Mouse (Mus musculus): ENCODE measurements at regions not wholly inside any gene's neighbourhood (a gene's known extent, or its start where the extent isn't known, plus 50 kb on each side); places are given as distances from the start of the nearest gene placed in this dataset.

- Histone ChIP-seq H3K4me1 (ENCODE audit: control insufficient read depth, insufficient read depth, low read length) (no peaks in the 10 kb centered on the region), H3K36me3 (ENCODE audit: control insufficient read depth, insufficient read depth, low read length) (no peaks in the 10 kb centered on the region), H3K4me3 (ENCODE audit: low read depth, low read length) (no peak overlapping the region), H3K9ac (ENCODE audit: low read depth, low read length) (no peak overlapping the region), H3K27me3 (replicated peaks; ENCODE audit: control insufficient read depth, insufficient read depth, low read length) (no peaks in the 10 kb centered on the region), H3K9me3 (ENCODE audit: control insufficient read depth, low read length) (no peaks in the 10 kb centered on the region), H3K27ac (replicated peaks; ENCODE audit: low read depth, low read length) (no peak overlapping the region), H3K4me2 (ENCODE audit: low read depth, low read length) (no peak overlapping the region)
- WGBS: 75% methylated on average over 2 of the region's 2 CpGs
- no peak for DNase-seq (ENCODE audit: low spot score)
- no peak for ATAC-seq (ENCODE audit: low read depth)
Measured at GRCm38 (mm10) chr4:30408525-30408924, 1555.4 kb upstream of the Map3k7 start.

DNA sequence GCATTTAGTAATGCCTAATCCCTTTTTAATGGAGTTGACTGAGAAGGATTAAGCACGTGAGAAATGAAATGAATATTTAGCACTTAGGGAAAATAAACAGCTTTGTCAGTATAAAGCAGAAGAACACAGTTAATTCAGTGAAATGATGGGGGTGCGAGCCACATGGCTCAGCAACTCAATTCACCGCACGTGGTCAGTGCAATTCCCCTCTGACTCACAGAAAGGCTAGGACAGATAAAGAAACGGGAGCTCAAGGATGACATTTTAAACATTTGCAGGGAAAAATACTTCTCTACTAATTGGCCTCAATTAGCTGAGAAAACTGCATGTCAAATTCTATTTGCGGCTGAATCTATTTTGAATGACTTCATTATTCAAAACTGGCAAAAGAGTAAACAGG is 1516.3 kb upstream of the Map3k7 start:
- Histone ChIP-seq H3K4me1 (ENCODE audit: control insufficient read depth, insufficient read depth, low read length) (no peaks in the 10 kb centered on the region; the same call in 1 of the 2 replicates), H3K9ac (ENCODE audit: low read depth, low read length) (no peak overlapping the region), H3K27me3 (replicated peaks; ENCODE audit: control insufficient read depth, insufficient read depth, low read length) (no peaks in the 10 kb centered on the region), H3K9me3 (ENCODE audit: control insufficient read depth, low read length) (no peaks in the 10 kb centered on the region), H3K4me2 (ENCODE audit: low read depth, low read length) (no peak overlapping the region), H3K4me3 (ENCODE audit: low read depth, low read length) (no peak overlapping the region), H3K36me3 (ENCODE audit: control insufficient read depth, insufficient read depth, low read length) (no peaks in the 10 kb centered on the region), H3K27ac (replicated peaks; ENCODE audit: low read depth, low read length) (no peak overlapping the region)
- ATAC-seq (ENCODE audit: low read depth) (no peak), DNase-seq (ENCODE audit: low spot score) (no peak)
- WGBS: 48% methylated on average over 6 of the region's 6 CpGs

GRCm38 (mm10) chr4:30450395-30450794 is 1513.5 kb upstream of the Map3k7 start:
- Histone ChIP-seq H3K27me3 (replicated peaks; ENCODE audit: control insufficient read depth, insufficient read depth, low read length) (no peaks in the 10 kb centered on the region), H3K9ac (ENCODE audit: low read depth, low read length) (no peak overlapping the region), H3K27ac (replicated peaks; ENCODE audit: low read depth, low read length) (no peak overlapping the region), H3K4me2 (ENCODE audit: low read depth, low read length) (no peak overlapping the region), H3K4me3 (ENCODE audit: low read depth, low read length) (no peak overlapping the region), H3K9me3 (ENCODE audit: control insufficient read depth, low read length) (no peaks in the 10 kb centered on the region), H3K4me1 (ENCODE audit: control insufficient read depth, insufficient read depth, low read length) (no peaks in the 10 kb centered on the region; the same call in 1 of the 2 replicates), H3K36me3 (ENCODE audit: control insufficient read depth, insufficient read depth, low read length) (no peaks in the 10 kb centered on the region)
- peak; percentile 82 for DNase-seq (ENCODE audit: low spot score)
- 50% methylated on average over 1 of the region's 1 CpGs for WGBS
- peak; percentile 47; the same call in 1 of the 2 replicates for ATAC-seq (ENCODE audit: low read depth)

DNA sequence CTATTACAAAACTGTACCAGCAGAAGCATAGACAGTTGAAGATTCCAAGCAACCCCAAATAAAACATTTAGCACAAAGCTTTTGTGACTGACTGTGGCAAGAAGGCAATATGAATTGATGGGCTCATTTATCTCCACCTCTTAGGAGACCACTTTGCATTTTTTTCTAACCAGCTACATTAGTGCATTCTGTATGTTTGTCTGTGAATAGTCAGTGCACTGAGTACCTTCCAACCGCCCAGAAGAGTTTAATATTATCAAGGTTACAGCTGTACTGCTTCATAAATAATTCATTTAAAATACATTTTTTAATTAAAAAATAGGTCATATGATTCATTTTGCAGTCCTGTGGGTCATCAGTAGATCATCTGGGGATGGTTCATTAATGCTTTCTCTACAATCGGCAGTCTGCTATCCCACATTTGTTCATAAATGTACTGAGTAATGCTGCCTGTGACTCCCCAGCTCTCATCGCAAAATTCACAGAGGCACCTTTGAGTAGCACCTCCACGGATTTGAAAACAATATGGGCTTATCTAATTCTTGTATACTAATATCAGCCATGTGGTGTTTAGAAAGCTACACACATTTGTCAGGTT is 1496.5 kb upstream of the Map3k7 start:
- Histone ChIP-seq H3K4me1 (ENCODE audit: control insufficient read depth, insufficient read depth, low read length) (no peaks in the 10 kb centered on the region), H3K4me2 (ENCODE audit: low read depth, low read length) (no peak overlapping the region), H3K9ac (ENCODE audit: low read depth, low read length) (no peak overlapping the region), H3K27me3 (replicated peaks; ENCODE audit: control insufficient read depth, insufficient read depth, low read length) (no peaks in the 10 kb centered on the region), H3K27ac (replicated peaks; ENCODE audit: low read depth, low read length) (no peak overlapping the region), H3K4me3 (ENCODE audit: low read depth, low read length) (no peak overlapping the region), H3K36me3 (ENCODE audit: control insufficient read depth, insufficient read depth, low read length) (no peaks in the 10 kb centered on the region), H3K9me3 (ENCODE audit: control insufficient read depth, low read length) (no peaks in the 10 kb centered on the region)
- ATAC-seq (ENCODE audit: low read depth) (no peak), DNase-seq (ENCODE audit: low spot score) (no peak)
- 80% methylated on average over 4 of the region's 4 CpGs for WGBS

- no peak overlapping the region for H3K9ac ChIP-seq (ENCODE audit: low read depth, low read length)
- 35% methylated on average over 1 of the region's 1 CpGs for WGBS
- DNase-seq (ENCODE audit: low spot score) (peak; percentile 2), ATAC-seq (ENCODE audit: low read depth) (no peak)
- no peak overlapping the region for H3K27ac ChIP-seq (replicated peaks; ENCODE audit: low read depth, low read length)
- no peak overlapping the region for H3K4me3 ChIP-seq (ENCODE audit: low read depth, low read length)
- no peaks in the 10 kb centered on the region for H3K36me3 ChIP-seq (ENCODE audit: control insufficient read depth, insufficient read depth, low read length)
- no peaks in the 10 kb centered on the region for H3K4me1 ChIP-seq (ENCODE audit: control insufficient read depth, insufficient read depth, low read length)
- no peak overlapping the region for H3K4me2 ChIP-seq (ENCODE audit: low read depth, low read length)
- H3K27me3 ChIP-seq (replicated peaks; ENCODE audit: control insufficient read depth, insufficient read depth, low read length): no peaks in the 10 kb centered on the region
- no peaks in the 10 kb centered on the region for H3K9me3 ChIP-seq (ENCODE audit: control insufficient read depth, low read length)
Measured at GRCm38 (mm10) chr4:30476621-30477020, 1487.3 kb upstream of the Map3k7 start.

DNA sequence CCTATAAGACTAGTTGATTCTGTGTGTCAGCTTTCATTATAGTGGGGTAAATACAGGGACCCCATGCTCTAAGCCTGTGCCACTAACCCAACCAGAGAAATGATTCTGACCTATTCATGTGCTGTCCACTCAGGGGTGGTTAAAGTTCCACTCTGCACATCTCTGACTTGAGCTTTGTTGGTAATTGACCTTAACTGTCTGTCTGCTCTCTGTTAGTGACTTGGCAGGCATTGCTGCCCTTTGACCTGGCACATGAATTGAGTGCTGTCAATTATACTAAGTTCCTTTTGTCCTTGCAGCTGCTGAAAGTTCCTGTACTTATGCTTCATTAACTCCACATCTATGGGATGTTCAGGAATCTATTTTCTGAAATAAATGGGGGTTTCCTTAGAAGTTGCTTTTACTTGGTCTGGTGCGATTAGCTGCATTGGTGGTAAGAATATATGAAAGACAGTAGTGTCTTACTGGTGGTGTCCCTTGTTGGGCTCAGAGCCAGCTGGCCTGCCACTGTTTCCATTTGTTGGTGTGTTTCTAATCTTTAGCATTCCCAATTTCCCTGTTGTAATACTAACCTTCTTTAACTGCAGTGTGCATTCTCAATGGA is 1463.7 kb upstream of the Map3k7 start:
- Histone ChIP-seq H3K9me3 (ENCODE audit: control insufficient read depth, low read length) (no peaks in the 10 kb centered on the region), H3K4me1 (ENCODE audit: control insufficient read depth, insufficient read depth, low read length) (no peaks in the 10 kb centered on the region), H3K9ac (ENCODE audit: low read depth, low read length) (no peak overlapping the region), H3K27me3 (replicated peaks; ENCODE audit: control insufficient read depth, insufficient read depth, low read length) (no peaks in the 10 kb centered on the region), H3K4me2 (ENCODE audit: low read depth, low read length) (no peak overlapping the region), H3K4me3 (ENCODE audit: low read depth, low read length) (no peak overlapping the region), H3K36me3 (ENCODE audit: control insufficient read depth, insufficient read depth, low read length) (no peaks in the 10 kb centered on the region), H3K27ac (replicated peaks; ENCODE audit: low read depth, low read length) (no peak overlapping the region)
- 0 out of 2 replicates have a peak, but pooled peaks have one; percentile 26 for ATAC-seq (ENCODE audit: low read depth)
- DNase-seq (ENCODE audit: low spot score): peak; percentile 34
- 36% methylated on average over 1 of the region's 1 CpGs for WGBS

All from embryonic facial prominence, embryonic 14.5 days (tissue).